Mouse (Mus musculus) regulatory T cell (primary cell): Measurements from ENCODE around the gene Chd3.

Source experiments
- in situ Hi-C: fragments of 300-600 bp; cut with MboI, MseI; formaldehyde crosslinking; loops from one replicate; pipeline ENCODE4 v1.15.1; 2025; ENCODE audit warnings: high pct_unique_total_duplicates

Gene Chd3

GRCm38 (mm10) chr11:69369215-69369989 lies at the start of gene Chd3:
Gene Chd3, minus strand, starts transcription at chr11:69369406.
- in situ Hi-C loops: no loop called here

DNA sequence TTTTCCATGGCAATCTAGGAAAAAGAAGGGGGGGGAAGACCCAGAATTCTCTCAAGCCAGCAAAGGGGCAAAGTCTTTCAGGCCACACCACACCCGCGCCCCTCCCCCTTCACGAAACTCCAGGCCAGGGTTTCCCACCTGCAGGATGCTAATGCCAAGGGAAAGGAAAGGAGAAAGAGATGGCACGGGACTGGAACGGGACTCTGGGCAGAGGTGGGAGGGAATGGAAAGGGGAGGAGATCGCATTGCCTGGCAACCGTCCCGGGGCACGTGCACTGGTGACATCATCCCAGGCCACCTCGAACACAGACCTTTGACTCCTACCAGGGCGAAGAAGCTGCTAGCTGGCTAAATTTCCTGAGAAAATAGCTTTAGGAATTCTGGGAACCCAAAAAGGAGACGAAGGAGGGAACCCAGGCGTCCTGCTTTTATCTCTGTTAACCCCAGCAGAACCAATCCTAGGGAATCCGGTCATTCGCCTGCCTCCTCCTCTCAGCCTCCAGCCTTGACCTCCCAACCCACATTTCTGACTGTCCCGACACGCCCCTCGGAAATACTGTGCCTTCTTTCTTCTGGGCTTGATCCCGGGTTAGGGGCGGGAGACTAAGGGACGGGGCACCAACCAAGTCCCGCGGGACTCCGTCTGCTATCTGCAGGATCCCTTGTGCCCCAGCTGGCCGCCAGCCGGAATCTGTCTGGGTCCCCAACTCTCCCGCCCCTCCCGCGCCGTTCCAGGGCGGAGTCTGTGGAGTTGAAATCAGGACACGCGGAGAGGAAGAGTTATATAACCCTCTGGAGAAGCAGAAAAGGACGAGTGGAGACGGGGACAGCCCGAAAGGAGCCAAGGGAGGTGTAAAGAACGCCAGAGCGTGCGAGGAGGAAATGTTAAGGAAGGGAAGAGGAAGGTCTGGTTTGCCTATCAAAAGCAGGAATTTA lies 48.5 kb upstream of the Chd3 start:
- in situ Hi-C loops: loop anchor here (25.0 kb wide), 2 partner anchors 955 to 1245 kb away; partner anchors contain the start of genes Eno3, Pfn1 and Spag7

GRCm38 (mm10) chr11:69416921-69417448 lies 47.8 kb upstream of the Chd3 start:
- in situ Hi-C loops: loop anchor here (25.0 kb wide), 2 partner anchors 955 to 1245 kb away; partner anchors contain the start of genes Eno3, Pfn1 and Spag7

DNA sequence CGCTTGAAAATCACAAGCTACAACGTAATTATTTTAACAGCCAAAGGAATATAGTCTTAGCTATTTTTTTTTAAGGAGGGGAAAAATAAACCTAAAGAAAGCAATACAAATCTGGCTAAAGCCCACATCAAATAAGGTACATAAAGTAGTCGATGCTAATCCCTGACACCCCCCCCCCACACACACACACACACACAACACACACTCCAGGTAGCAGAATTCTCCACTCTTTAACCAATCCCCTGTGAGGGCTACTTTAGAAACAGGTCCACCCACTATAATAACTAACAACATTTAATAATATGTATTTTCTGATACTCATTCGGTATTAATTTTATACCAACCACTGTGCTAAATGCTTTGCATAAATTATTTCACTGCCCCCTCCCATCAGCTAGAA lies 47.3 kb upstream of the Chd3 start:
- in situ Hi-C loops: loop anchor here (25.0 kb wide), 2 partner anchors 954 to 1246 kb away; partner anchors contain the start of genes Eno3, Pfn1 and Spag7

- in situ Hi-C loops: loop anchor here (25.0 kb wide), 2 partner anchors 954 to 1246 kb away; partner anchors contain the start of genes Eno3, Pfn1 and Spag7
Measured at GRCm38 (mm10) chr11:69415668-69416451, 46.7 kb upstream of the Chd3 start.

GRCm38 (mm10) chr11:69415327-69415667 lies 46.1 kb upstream of the Chd3 start:
- in situ Hi-C loops: loop anchor here (25.0 kb wide), 2 partner anchors 953 to 1247 kb away; partner anchors contain the start of genes Eno3, Pfn1 and Spag7

DNA sequence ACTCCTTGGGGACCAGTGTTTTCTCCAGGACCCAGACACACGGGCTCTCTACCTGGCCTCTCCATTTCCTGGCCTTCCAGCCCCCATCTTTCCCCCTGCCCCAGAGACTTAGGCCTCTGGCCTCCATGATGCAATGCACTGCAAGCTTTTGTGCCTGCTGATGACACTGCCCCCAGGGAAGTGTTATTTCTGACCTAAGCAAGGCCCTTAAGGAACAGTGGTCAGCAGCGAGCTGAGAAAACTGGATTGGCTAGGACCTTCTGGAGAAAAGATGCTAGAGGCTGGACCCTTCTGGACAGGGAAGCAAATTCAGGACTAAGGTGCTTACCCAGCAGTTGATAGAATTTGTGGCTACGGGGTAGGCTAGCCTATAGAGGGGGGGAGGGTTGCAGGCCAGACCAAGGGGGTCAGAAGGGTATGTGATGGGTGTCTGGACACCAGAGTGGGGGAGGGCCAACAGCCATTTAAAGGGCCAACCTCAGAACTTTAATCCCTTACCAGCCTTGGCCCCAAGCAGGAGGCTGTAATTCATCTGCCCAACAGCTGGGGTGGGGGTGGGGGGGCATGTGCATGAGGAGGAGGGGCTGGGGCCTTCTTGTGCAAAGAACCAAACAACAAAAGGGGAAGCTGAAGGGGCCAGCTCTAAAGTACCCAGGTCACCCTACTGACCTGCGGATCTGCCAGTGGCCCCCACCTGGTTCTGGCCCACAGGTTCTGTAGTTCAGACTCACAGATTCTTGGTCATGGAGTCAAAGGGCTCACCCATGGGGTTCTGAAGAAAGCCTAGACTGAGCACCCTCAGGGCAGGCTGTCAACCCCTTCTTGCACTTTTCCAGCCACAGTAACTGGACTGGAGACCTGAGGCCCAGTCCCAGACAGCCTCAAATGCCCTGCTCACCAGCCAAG lies 45.5 kb upstream of the Chd3 start:
- in situ Hi-C loops: loop anchor here (5.0 to 25.0 kb wide), 3 partner anchors 608 to 1248 kb away; partner anchors contain the start of genes Eno3, Pfn1 and Spag7

GRCm38 (mm10) chr11:69413221-69414181 lies 44.3 kb upstream of the Chd3 start, which contains the start of gene Kdm6b:
Gene Kdm6b, minus strand, starts transcription at chr11:69413675.
- in situ Hi-C loops: loop anchor here (5.0 to 25.0 kb wide), 3 partner anchors 609 to 1249 kb away; partner anchors contain the start of genes Eno3, Pfn1 and Spag7

DNA sequence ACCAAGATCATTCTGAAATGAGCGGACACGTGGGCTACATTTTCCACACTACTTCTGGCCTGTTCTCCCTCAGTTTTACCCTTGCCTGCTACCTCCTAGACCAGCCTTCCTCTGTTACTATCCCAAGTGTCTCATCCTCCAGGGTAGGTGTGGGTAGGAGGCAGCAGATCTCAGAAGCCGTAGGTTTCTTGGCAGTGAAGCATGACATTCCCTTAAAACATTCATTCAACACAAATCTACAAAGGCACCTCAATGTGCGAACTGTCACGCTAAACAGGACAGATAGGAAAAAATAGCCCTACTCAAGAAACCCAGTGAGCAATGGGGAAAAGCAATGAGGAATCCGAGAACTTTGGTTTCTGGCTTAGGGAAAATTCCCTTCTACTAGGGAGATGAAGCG lies 43.3 kb upstream of the Chd3 start:
- in situ Hi-C loops: loop anchor here (5.0 to 25.0 kb wide), 3 partner anchors 610 to 1250 kb away; partner anchors contain the start of genes Eno3, Pfn1 and Spag7

DNA sequence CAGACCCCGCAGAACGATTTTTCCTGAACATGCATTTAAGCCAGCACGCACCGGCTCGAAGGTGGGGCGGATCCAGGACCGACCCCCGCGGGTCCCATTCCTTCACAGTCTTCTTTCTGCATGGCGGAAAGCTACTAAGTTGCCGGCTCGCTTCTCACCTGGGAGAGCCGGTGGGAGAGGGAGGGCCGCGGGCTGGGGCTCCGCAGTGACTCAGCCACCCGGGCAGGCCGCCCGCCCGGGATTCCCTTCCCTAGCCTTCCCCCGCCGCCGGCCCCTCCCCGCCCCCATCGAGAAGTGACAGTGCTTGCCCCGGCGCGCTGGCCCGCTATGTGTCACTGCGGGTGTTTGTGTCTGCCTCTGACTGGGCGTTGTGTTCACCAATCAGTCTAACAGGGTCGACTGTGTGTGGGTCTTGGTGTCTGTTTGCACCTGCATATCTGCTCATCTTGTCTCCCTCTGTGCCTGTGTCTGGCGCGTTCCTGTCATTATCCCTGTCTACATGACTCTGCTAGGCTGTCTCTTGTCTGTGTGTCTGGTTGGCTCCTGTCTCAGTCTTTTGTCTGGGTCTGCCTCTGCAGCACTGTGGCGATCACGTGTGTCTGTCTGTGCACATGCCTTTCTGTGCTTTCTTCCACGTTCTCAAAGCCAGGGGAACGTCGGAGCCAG lies 42.5 kb upstream of the Chd3 start:
- in situ Hi-C loops: loop anchor here (5.0 to 25.0 kb wide), 3 partner anchors 611 to 1251 kb away; partner anchors contain the start of genes Eno3, Pfn1 and Spag7

DNA sequence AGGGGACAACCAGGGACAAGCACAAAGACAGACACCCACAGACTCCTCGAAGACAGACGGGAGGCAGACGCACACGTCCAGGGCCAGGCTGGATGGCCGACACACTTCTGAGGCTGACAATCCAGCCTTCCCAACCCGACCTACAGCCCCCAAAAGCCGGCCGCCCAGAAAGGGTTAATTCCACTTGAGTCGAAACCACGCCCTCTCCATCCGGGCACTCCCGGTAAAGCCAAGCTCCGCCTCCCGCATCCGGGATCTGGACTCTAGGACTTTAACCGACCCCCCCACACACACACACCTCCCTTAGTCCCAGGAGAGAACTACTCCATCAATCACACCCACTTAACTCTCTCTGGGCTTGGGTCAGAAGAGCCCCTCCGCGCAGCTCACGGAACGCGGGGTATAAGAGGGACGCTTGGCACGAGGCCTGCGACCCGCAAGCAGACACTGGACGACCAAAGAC lies 41.9 kb upstream of the Chd3 start:
- in situ Hi-C loops: loop anchor here (5.0 to 25.0 kb wide), 3 partner anchors 611 to 1251 kb away; partner anchors contain the start of genes Eno3, Pfn1 and Spag7

DNA sequence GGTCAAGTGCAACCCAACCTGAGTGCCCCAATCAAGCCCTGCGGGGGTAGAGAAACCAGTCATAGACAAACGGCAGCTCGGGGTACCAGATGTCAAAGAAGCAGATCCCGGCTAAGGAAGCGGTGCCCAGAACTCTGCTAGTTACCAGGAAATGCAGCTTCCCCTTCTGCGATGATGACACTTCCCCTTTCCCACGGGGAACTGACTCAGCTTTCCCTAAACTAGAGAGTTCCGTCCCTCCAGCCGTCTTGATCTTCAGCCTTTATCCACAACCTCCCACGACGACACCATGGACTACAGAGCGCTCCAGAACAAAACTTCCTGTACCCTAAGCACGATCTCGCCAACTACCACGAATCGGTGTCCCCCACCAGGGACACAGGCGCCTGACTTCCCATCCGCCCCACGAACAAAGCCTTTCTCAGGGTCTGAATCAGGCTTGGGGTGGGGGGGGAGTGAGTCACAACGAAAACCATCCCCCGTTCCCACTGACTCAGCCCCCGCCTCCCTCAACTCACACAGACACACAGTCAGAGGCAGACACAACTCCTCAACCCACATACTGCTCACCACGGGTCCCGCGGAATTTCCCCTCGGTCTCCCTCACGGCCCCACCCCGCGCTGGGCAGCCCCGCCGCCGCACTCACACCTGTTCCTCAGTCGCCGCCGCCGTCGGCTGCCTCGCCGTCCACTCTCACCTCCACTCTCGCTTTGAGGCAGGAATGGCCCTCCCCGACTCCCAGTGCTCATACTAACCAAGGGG lies 41.3 kb upstream of the Chd3 start:
- in situ Hi-C loops: loop anchor here (5.0 to 25.0 kb wide), 3 partner anchors 612 to 1252 kb away; partner anchors contain the start of genes Eno3, Pfn1 and Spag7

GRCm38 (mm10) chr11:69410045-69410309 lies 40.8 kb upstream of the Chd3 start:
- in situ Hi-C loops: loop anchor here (5.0 to 25.0 kb wide), 3 partner anchors 612 to 1252 kb away; partner anchors contain the start of genes Eno3, Pfn1 and Spag7

DNA sequence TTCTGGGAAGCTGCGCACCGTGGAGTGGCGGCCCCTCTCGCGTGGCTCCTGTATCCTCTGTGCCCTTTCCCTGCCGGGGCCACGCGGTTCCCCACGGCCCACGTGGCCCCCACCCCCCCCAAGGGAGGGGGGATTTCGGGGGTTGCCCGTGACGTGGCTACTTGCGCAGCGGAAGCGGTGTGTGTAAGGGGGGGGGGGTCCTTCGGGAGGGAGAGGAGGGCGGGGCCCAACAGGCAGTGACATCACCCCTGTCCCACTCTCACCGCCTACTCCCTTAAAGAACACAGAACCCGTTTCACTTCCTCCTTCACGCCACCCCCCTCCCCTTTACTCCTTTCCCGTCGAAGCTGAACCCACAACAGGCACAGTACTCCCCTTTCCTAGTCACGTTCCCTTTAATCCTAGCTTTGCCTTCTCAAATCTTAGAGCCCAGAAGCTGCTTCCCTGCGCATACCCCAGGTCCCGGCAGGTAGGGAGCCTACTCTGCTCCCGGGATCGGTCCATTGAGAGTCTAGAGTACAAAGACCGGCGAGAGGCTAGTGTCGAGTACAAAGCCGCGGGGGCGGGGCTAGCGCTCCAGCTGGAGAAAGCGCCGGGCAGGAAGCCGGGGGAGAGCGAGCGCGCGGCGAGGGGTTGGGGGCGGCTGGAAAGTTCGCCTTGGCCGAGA lies 40.3 kb upstream of the Chd3 start:
- in situ Hi-C loops: loop anchor here (5.0 to 25.0 kb wide), 4 partner anchors 485 to 1253 kb away; partner anchors contain the start of genes Acap1, Eno3, Pfn1 and Spag7

DNA sequence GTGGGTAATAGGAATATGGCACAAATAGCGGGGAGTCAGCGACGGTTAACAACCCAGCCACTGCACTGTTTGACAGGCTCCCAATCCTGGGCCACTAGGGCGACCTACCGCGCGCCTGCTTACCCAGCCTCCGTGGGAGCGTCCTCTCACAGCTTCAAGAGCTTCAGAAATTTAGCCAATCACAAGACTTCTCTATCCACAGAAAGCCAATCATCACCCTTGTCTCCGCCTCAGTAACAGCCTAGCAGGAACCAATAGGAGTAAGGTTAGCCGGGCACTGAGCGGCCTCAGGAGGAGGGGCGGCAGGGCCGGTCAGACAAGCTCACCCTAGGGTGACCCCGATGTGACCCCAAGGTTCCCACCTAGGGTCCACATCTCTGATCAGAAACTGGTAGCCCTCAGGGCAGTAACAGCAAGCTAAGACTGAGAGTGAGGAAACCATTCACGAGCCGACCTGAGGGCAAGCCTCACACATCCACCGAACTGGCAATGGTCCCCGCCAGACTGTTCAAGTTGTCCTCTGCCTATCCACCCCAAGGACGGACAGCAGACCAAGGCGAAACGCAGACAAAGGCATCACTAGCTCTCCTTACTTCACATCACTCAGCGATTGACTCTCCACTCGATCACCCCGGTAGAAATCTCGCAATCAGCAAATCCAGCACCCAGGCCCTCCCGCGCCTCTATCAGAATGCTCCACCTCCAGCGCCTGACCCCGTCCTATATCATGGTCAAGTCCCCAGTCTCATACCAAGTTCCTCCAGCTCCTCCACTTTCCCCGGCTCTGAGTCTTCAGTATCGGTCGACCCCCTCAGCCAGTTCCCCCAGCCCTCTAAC lies 39.6 kb upstream of the Chd3 start:
- in situ Hi-C loops: loop anchor here (10.0 to 25.0 kb wide), 3 partner anchors 486 to 1254 kb away; partner anchors contain the start of genes Acap1, Eno3, Pfn1 and Spag7
